Mouse (Mus musculus): ENCODE measurements around the gene Tmem259. TPM values are rescaled to one million over a fixed set of nuclear protein-coding genes. Genes with fewer than 3 reads are reported as not detected.

The Tmem259 gene
- total RNA-seq (2021), result 100 to 1,000 TPM; 124 TPM
- long read RNA-seq, experiment 1, transcript Tmem259-201 (11 exons, 2,225 nt), result major isoform, 23 of 40 reads
- long read RNA-seq, experiment 1, partial matches to known transcripts, result 3 of 40 reads
- long read RNA-seq, experiment 1, other reads (novel, unspliced or antisense), result 12 of 40 reads
- long read RNA-seq, experiment 2, transcript Tmem259-202 (10 exons, 1,767 nt), result minor isoform, 9 of 53 reads
- long read RNA-seq, experiment 2, transcript Tmem259-201 (11 exons, 2,225 nt), result major isoform, 21 of 53 reads
- long read RNA-seq, experiment 2, partial matches to known transcripts, result 8 of 53 reads
- long read RNA-seq, experiment 2, other reads (novel, unspliced or antisense), result 15 of 53 reads

DNA sequence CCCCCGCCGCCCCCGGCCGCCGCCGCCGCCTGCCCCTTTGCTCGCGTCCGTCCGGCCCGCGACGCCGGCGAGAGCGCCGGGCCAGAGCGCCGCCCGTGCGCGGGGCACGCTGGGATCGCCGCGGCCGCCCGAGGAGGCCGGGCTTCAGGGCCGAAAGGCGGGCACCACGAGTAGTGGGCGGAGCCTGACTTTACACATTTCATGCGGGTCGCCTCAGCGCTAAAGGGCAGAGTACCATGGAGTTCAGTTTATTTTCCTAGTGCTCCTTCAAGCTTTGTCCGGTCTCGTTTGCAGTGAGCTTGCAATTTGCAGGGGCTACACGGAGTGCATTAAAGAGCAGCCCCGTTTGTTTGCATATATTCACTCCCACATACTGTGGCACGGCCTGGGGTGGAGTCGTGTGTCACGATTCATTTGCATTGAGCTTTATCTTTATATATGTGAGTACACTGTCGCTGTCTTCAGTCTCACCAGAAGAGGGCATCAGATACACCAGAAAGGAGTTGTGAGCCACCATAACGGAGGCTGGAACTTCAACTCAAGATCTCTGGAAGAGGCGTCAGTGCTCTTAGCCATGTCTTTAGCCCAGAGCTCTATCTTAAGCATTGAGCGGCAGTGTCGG lies at the start of gene Tmem259:
Gene Tmem259 (minus strand): TSS at position 136 of the 622 bp plus-strand sequence.
- Histone ChIP-seq H3K27ac (peak within 1 kb of the TSS; percentile 99), H3K4me3 (peak within 1 kb of the TSS; percentile 81)
- peak; percentile 79 for TF ChIP-seq CTCF (conservative IDR thresholded peaks at IDR 0.05)
- DNase-seq (ENCODE audit: low spot score in 2 of 2), result peak; percentile 74 to 78

DNA sequence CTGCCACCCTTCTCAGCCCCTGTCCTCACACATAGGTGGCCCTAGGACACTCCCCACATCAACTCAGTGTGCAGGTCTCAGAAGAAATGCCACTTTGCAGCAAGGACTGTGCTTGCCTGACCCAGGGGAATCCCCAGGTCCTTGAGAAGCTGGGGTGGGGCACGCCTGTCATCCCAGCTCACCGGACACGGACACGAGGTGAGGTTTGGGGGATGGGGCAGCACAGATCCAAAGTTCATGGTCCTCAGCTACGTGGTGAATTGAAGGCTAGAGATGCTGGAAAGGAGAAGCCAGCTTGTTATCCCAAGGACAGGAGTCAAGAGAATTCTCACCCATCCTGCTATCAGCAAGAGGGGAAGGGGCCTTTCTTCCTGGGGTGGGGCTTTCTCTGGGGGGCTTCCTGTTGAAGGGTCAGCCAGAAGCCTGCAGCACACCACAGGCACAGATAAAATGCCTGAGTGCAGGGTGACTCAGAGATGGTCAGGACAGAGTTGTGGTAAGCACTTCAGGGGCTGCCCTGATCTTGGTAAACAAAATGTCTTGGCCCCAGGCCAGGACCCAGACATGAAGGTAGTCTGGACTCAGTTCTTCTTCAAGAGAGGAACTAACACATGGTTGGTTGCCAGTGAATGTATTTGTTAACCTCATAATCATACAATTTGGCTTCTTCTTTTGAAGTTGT lies 48.8 kb upstream of the Tmem259 start:
- no peak for DNase-seq (ENCODE audit: low spot score in 2 of 2)
- no peak for TF ChIP-seq CTCF (conservative IDR thresholded peaks at IDR 0.05)
- Histone ChIP-seq H3K27ac (peak overlapping the region; percentile 63), H3K4me3 (no peak overlapping the region)

DNA sequence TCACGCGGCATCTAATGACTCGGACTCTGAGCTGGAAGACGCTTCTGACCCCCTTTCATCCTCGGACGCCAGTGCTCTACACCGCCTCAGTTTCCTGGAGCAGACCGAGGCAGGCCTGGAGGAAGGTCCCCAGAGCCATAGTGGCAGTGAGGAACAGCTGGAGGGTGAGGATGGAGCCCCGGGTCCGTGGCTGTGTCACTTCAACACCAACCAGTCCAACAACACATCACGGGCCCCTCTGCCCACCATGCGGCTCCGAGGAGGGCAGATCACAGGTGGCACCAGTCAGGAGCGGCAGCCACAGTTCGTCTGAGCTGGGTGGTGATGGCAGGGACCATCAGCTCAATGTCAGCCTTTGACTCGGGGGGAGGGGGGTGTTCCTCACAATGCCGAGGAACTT lies 46.6 kb upstream of the Tmem259 start:
- no peak for DNase-seq (ENCODE audit: low spot score in 2 of 2)
- no peak for TF ChIP-seq CTCF (conservative IDR thresholded peaks at IDR 0.05)
- no peak overlapping the region for H3K4me3 ChIP-seq
- no peak overlapping the region for H3K27ac ChIP-seq

DNA sequence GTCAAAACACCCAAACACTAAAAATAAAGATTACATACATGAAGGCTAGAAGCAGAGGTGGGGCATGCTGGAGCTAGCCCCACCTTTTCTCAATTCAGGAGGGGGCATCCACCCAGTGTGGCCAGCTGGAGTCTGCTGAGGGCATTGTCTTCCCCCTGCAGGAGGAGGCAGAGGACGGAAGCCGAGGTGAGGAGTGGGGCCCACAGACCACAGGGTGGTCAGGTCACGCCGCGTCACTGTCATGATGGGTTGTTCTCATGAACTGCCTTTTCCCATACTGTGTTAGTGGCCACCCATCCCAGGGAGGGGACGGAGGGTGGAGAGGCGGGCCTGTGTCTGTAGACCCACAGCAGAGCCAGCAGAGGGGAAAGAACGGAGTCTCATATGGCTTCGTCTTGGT lies 46.1 kb upstream of the Tmem259 start:
- TF ChIP-seq CTCF (conservative IDR thresholded peaks at IDR 0.05), result no peak
- H3K4me3 ChIP-seq, result no peak overlapping the region
- DNase-seq (ENCODE audit: low spot score in 2 of 2), result no peak
- H3K27ac ChIP-seq, result no peak overlapping the region

DNA sequence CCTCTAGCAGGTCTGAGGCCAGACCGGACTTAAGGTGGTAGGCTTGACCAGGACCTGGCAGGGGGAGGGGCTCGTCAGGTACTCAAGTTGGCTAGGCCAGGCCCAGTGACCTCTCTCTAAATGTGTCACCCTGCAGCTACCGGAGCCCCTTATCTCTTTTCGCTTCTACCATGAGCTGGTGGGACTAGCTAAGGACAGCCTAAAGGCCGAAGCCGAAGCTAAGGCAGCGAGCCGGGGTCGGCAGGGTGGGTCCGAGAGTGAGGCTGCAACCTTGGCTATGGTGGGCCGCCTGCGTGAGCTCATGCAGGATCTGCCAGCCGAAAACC lies 44.4 kb upstream of the Tmem259 start:
- TF ChIP-seq CTCF (conservative IDR thresholded peaks at IDR 0.05), result no peak
- no peak overlapping the region for H3K27ac ChIP-seq
- H3K4me3 ChIP-seq, result no peak overlapping the region
- no peak for DNase-seq (ENCODE audit: low spot score in 2 of 2)

DNA sequence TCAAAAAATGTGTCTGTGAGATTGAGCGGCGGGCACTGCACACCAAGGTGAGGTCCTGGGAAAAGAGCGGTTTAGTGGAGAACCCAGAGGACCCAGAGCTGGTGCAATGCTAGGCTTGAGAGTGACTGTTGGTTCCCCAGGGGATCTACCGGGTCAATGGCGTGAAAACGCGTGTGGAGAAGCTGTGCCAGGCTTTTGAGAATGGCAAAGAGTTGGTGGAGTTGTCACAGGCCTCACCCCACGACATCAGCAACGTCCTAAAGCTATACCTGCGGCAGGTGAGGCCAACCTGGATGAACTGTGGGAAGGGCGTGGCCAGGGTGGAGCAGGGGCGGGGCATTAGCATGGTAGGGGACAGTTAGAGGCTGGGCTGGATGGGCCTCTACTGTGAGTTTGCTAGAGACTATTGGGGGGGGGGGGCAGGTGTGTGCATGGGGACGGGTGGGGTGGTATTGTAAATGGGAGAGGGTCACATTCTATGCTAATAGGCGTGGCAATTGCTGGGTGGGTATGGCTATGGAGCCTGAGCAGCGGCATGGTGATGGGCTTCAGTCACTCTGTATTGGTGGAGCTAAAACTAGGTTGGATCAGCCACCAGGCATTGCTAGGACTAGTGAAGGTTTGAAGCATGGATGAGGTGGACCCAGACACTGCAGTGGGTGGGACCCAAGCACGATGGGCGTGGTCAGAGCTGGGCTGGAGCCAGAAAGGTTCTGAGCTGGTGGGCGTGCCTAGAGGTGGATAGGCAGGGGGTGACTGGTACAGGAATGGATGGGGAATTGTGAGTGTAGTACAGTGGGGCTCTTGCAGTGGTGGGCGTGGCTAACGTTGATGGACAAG lies 43.8 kb upstream of the Tmem259 start:
- DNase-seq (ENCODE audit: low spot score in 2 of 2), result no peak
- TF ChIP-seq CTCF (conservative IDR thresholded peaks at IDR 0.05), result no peak
- Histone ChIP-seq H3K27ac (no peak overlapping the region), H3K4me3 (no peak overlapping the region)

DNA sequence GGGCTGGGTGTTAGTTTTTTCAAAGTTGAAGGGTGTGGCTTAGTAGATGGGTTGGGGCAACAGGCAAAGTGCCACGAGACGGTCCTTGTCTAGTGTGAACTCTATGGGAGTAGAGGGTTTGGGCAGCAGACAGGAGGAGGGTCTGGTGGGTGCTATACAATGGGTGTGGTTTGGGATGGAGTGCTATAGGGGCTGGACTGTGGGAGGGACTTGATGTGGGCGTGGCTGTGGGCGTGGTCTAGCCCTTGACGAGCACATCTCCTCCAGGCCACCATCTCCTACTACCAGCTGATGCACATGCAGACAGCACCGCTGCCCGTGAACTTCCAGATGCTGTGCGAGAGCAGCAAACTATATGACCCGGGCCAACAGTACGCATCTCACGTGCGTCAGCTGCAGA lies 41.8 kb upstream of the Tmem259 start:
- H3K4me3 ChIP-seq, result no peak overlapping the region
- H3K27ac ChIP-seq, result no peak overlapping the region
- no peak for TF ChIP-seq CTCF (conservative IDR thresholded peaks at IDR 0.05)
- no peak for DNase-seq (ENCODE audit: low spot score in 2 of 2)

DNA sequence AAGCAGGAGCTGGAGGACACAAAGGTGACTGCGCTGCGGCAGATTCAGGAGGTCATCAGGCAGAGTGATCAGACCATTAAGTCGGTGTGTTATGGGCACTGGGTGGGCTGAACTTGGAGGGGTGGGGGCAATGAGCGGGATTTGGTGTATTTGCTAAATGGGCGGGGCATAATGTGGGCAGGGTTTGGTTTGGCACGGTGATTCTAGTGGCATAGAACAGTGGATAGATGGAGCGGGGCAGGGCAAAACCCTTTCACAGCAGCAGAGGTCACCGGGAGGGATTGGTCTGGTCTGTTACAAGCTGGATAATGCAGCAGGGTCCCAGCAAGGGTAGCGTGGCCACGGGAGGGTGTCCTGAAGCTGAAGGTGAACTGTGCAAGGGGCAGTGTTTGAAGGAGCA lies 41.3 kb upstream of the Tmem259 start:
- no peak overlapping the region for H3K4me3 ChIP-seq
- TF ChIP-seq CTCF (conservative IDR thresholded peaks at IDR 0.05), result no peak
- DNase-seq (ENCODE audit: low spot score in 2 of 2), result no peak
- H3K27ac ChIP-seq, result no peak overlapping the region

DNA sequence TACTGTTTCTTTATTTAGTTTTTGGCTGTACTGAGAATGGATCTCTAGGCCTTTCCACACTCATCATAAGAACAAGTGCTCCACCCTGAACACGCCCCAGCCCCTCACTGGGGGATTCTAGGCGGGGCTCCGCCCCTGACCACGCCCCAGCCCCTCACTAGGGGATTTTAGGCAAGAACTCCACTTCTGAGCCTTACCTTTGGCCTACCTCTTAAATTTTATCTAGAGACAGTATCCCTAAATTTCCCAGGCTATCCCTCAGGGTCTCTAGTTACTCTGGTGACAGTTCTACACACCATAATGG lies 40.9 kb upstream of the Tmem259 start:
- H3K4me3 ChIP-seq, result no peak overlapping the region
- no peak for DNase-seq (ENCODE audit: low spot score in 2 of 2)
- no peak for TF ChIP-seq CTCF (conservative IDR thresholded peaks at IDR 0.05)
- H3K27ac ChIP-seq, result no peak overlapping the region

DNA sequence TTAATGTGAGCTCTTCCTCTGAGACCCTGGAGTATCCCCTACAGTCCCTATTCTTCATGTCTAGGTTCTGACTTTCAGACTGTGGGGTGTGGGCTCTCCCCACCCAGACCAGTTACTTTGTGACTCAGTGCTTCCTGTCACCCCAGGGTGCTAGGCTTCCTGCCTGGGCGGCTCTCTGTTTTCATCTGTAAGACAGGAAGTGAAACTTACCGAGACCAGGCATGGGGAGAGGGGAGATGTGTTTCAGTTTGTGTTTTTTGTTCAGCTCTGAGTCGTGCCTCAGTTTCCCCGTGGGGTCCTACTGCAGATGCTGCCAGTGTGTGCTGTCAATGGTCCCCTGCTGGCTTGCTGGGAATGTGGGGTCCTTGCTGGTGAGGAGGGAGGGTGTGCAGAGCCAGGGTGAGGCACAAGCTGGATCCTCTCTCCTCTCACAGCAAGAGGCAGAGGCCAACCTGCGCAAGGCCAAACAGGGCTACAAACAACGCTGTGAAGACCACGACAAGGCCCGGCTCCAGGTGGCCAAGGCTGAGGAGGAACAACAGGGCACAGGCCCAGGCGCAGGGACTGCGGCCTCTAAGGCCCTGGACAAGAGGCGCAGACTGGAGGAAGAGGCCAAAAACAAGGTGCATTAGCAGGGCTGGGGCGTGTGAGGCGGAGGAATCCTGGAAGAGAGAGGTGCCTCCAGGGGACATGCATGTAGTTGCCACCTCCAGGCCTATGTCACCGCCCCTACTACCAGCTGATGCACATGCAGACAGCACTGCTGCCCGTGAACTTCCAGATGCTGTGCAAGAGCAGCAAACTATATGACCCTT lies 40.3 kb upstream of the Tmem259 start:
- Histone ChIP-seq H3K4me3 (no peak overlapping the region), H3K27ac (peak overlapping the region; percentile 37; the same call in 1 of the 2 replicates)
- no peak for DNase-seq (ENCODE audit: low spot score in 2 of 2)
- no peak for TF ChIP-seq CTCF (conservative IDR thresholded peaks at IDR 0.05)

DNA sequence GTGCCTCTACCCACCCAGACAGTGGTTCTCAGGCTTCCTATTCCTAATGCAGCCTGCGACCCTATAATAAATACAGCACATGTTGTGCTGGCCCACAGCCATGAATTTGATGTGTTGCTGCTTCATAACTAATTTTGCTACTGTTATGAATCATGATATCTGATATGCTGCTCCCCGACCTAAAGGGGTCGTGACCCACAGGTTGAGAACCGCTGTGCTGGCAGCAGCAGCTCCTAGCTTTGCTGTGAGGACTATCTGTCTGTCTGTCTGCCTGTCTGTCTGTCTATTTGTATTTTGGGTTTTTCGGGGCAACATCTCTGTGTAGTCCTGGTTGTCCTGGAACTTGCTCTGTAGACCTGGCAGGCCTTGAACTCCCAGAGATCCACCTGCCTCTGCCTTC lies 39.6 kb upstream of the Tmem259 start:
- DNase-seq (ENCODE audit: low spot score in 2 of 2), result no peak
- Histone ChIP-seq H3K4me3 (no peak overlapping the region), H3K27ac (0 out of 2 replicates have a peak overlapping the region, but pooled peaks have one; percentile 18)
- no peak for TF ChIP-seq CTCF (conservative IDR thresholded peaks at IDR 0.05)

DNA sequence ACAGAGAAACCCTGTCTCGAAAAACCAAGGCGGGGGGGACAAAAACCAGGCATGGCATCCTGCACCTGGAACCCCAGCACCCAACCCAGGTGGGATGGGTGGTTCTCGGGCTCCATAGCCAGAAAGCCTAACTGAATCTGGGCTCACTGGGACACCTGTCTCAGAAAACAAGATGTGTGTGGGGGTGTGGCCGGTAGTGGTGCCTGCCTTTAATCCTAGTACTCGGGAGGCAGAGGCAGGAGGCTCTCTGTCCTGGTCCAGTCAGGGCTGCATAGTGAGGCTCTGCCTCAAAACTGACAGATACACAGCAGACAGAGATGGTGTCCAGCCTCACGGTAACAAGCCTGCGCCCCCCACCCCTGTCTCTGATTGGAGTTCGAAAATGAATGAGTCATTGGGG lies 38.7 kb upstream of the Tmem259 start:
- H3K27ac ChIP-seq, result no peak overlapping the region
- DNase-seq (ENCODE audit: low spot score in 2 of 2), result no peak
- H3K4me3 ChIP-seq, result no peak overlapping the region
- TF ChIP-seq CTCF (conservative IDR thresholded peaks at IDR 0.05), result no peak

Measured in layer of hippocampus, adult 2 months (tissue).